Mouse (Mus musculus): Measurements from ENCODE around the gene Ccdc83.
"Not testable (repeated sequence)": the region's sequence is repeated elsewhere in the genome, so short reads cannot be mapped to it uniquely, and the experiment has no call there.

The Ccdc83 gene

DNA sequence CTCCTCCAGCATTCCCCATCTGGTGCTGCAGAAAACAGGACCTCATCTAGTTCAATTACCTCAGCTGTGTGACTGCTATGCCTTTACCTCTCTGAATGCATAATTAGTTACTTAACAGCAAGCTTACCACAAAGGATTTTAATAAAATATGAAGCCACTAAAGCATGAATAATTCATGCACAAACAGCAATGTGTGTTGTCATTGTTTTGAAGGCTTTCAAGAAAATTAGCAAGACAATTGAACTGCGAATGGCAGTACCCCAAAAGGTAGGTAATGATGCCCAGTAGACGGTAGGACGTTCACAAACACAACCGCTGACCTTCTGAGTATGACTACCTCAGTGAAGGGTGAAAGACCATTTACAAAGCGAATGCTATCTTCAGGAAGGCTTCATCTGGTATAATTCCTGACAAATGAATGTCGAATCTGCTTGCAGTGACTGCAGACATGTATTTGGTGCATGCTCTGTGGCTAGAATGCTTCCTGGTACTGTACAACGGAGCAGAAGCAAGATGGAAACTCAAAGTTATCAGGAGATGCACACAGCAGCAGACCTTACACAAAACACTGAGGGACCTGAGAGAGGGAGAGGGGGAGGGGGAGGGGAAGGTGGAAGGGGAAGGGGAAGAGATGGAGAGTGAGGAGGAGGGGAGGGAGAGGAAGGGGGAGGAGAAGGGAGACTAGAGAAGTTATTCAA lies 3.5 kb downstream of the Ccdc83 start:
- no peak for DNase-seq (ENCODE audit: extremely low spot score, low spot score)

DNA sequence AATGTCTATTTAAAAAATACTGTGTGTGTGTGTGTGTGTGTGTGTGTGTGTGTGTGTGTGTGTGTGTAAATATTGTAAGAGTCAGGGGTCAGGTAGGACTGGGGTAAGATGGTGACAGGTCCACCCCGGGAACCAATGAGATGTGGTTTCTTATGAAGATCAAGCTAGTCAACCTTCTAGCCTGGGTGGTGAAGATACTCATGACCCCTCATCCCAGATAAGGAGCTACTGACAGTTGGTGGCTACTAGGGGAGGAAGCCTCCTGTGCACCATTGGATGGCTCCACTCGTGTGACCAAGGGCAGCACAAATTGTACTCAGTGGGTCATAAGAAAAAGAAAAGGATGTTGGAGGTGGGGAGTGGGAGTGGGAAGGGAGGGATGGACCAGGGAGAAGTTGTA lies 5.7 kb downstream of the Ccdc83 start:
- no peak for DNase-seq (ENCODE audit: extremely low spot score, low spot score)

DNA sequence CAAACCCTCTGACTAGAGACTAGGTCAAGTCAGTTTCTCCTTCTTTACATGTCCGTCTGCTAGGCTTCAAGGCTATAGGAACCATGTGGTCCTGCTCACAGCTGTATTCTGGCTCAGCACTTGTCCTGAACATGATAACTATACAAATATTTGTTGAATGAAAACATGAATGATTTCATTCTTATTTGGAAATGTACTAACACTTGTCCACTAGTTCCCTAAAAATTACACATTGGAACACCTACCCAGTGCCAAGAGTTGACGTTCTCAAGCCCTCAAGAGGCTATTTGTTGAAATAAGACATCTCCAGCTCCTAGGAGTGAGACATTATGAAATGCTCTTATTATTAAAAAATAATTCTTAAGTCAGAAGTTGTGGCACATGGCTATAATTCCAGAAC lies 6.9 kb downstream of the Ccdc83 start:
- DNase-seq (ENCODE audit: extremely low spot score, low spot score) = no peak

DNA sequence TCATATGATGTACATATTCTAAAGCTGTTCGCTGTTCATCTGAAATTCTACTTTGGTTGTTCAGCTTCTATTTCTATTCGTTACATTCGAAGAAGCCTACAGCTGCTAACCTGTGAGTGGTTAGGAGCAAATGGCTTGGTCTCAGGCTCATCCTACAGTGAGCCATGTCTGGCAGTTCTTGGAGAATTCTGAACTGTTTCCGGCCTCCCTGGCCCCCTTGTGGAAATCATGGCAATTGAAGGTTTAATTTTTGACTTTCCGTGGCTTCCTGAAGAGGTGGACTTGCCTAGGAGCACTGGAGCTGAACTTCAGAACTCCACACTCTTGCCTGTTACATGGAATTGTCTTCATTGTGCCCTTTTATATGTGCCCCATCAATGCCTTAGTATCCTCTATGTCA lies 12.6 kb downstream of the Ccdc83 start:
- no peak for DNase-seq (ENCODE audit: extremely low spot score, low spot score)

DNA sequence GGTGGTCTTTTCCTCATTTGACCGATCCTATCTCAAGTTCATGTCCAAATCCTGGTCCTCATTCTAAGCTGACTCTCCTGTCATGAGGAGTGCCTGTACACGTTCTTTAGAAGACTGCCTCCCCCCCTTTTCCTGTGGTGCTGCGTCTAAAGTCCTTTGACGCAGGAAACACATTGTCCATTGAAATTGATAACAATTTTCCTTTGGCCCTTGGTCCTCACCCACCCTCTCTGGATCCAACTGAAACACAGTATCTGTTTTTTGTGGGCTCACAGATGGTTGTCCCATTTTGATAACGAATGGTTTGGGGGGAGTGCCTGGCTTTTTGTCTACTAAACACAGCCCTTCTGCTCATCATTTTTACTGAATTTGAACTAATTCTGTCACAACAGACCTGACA lies 21.9 kb downstream of the Ccdc83 start:
- no peak for DNase-seq (ENCODE audit: extremely low spot score, low spot score)

DNA sequence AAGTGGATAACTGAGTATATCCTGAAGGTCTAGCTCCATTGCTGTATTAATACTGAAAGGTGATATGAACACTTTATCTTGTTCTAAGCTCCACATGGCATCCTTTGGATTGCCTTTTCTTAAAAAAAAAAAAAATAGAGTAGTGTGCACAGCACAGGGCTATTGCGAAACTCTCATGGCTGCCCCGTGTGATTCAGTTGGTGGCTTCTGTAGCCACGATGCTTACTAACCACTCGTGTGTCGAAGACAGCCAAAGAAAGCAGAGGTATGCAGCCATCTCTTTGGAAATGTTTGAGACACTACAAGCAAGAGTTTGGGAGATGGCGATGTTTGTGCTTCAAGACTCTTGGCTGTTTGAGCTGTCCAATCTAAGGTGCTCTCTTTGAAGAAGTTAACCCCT lies 22.4 kb downstream of the Ccdc83 start:
- DNase-seq (ENCODE audit: extremely low spot score, low spot score) = no peak

DNA sequence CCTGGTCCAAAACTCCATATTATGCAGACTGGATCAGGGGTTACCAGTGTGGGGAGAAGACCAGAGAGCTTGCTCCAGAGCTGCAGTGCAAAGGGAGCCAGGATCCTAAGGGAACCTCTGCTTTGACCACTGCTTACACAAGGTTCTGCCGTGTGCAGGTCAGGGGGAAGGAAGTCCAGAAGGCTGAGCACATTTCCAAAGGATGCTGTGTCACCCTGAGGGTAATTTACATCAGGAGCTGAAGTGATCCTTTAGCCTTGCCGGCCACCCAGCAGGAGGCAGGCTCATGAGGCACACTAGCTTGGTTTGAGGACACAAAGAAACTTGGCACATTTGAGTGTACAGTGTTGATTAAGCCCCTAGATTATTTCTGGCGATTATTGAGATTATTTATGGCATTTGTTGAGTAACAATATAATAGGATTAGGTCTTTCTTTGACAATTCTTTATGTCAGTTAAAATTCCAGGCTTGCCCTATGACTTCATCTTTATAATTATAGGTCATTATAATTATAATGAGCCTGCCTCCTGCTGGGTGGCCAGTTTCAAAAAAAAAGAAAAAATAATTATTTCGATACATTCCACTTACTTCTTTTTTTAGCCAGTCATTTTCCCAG lies 29.2 kb downstream of the Ccdc83 start:
- no peak for DNase-seq (ENCODE audit: extremely low spot score, low spot score)

DNA sequence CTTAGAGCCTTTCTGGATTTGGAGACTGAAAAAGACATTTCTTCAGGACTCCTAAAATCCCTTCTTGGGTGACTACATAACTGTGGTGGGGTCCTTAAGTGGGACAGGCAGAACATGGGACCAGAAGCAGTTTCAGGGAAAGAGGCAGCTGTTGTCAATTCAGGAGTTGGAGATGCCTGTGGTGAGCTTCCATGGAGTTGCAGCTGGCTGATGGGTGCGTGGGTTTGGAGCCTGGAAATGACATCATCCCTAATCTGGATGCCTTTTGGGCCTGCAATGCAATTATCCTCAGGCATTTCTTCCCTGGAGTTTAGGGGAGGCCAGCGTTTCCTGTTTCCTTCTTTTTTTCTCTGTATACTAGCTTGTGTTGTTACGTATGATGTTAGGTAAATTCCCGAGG lies 31.7 kb downstream of the Ccdc83 start:
- DNase-seq (ENCODE audit: extremely low spot score, low spot score) = no peak

DNA sequence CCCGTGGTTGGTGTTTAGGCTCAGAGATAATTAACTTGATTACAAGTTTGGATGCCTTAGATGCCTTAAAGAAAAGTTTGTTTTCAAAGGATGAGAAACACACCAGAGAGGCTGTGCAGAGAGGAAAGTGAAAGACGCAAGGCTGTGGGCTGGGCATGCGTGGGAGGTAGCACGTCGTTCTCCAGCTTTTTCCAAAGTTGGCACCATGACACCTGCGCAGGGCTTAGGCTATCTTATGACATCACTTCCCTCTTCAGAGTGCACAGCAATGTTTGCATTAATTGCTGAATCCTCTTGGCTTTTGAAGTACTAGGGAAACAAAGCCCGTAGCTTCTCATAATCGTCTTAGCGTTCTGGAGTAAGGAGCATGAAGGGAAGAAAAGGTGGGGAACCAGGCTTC lies 34.1 kb downstream of the Ccdc83 start:
- DNase-seq (ENCODE audit: extremely low spot score, low spot score) = no peak

DNA sequence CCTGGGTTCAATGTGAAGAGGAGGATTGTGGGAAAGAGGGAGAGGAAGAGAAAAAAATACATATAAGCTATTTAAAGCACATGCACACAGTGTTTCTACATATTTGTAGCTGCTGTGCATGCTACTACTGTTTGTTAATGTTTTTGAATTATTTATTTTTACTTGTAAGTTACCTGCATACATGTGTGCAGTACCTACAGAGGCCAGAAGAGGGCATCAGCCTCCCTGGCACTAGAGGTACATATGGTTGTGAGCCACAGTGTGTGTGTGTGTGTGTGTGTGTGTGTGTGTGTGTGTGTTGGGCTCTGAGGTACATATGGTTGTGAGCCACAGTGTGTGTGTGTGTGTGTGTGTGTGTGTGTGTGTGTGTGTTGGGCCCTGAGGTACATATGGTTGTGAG lies 36.7 kb downstream of the Ccdc83 start:
- not testable (repeated sequence) for DNase-seq (ENCODE audit: extremely low spot score, low spot score)

DNA sequence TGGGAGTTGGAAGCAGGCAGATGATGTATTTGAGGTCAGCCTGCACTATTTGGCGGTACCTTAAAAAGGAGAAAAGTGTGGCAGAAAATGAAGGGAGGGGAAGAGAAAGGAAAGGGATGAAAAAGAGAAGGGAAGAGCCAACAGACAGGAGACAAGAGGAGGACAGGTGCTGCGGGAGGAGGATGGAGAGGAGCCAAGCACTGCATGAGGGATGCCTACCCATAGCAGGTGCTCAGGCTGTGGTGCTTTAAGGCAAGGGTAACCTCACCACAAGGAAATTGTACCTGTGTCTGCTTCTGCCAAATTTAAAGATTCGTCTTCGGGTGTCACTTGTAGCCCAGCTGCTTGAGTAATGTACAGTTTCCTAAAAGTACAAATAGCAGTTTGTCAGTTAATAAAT lies 37.5 kb downstream of the Ccdc83 start:
- no peak for DNase-seq (ENCODE audit: extremely low spot score, low spot score)

DNA sequence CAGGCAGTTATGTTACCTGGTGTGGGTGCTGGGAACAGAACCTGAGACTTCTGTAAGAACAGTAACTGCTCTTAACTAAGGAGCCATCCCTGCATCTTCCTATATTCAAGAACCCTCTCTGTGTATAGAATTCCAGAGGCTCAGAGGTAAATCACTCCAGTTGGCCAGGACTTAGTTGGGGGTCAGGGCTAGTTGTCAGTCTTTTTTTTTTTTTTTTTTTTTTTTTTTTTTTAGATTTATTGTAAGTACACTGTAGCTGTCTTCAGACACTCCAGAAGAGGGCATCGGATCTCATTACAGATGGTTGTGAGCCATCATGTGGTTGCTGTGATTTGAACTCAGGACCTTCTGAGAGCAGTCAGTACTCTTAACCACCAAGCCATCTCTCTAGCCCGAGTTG lies 44.1 kb downstream of the Ccdc83 start:
- no peak for DNase-seq (ENCODE audit: extremely low spot score, low spot score)

DNA sequence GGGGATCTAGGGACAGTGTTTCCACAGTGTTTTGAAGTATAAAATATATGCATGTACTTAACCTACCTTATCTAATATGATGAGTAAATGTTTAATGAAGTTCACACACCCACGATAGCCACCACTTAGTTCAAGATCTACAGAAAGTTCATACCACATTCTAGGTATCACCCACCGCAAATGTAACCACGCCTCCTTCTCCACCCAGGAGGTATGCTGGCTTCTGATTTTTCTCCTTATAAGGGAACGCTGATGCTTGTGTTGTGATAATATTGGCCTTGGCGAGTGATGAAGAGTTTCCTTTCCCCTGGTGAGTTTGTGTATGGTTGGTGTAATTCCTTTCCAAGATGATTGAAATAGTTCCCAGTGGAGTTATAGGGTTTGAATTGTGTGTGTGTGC lies 47.5 kb downstream of the Ccdc83 start:
- DNase-seq (ENCODE audit: extremely low spot score, low spot score) = no peak

DNA sequence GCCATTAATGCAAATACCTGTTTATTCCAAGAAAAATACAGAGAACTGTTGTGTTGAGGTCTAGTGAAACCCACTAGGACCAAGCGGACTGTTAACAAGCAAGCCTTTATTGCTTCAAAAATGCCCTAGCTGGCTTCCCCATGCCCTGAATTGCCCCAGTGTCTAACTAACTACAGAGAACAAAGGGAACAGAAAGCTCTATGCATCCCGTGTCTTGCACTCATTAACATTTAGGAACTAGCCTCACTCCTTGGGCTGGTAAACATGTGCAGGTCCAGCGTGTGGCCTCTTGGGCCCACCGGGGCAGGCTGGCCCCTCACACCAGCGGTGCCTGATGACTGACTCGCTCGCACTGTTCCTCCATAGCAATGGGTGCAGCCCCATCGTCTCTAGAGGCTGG lies 49.1 kb downstream of the Ccdc83 start:
- no peak for DNase-seq (ENCODE audit: extremely low spot score, low spot score)

DNA sequence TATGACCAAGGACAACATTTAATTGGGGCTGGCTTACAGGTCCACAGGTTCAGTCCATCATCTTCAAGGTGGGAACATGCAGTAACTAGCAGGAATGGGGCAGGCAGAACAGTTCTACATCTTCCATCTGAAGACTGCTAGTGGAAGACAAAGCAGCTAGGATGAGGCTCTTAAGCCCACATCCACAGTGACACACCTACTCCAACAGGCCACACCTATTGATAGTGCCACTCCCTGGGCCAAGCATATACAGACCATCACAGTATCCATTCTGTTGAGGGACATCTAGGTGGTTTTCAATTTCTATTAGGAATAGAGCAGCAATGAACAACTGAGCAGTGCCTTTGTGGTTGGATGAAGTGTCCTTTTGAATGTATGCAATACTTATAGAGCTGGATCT lies 54.6 kb downstream of the Ccdc83 start:
- no peak for DNase-seq (ENCODE audit: extremely low spot score, low spot score)

DNA sequence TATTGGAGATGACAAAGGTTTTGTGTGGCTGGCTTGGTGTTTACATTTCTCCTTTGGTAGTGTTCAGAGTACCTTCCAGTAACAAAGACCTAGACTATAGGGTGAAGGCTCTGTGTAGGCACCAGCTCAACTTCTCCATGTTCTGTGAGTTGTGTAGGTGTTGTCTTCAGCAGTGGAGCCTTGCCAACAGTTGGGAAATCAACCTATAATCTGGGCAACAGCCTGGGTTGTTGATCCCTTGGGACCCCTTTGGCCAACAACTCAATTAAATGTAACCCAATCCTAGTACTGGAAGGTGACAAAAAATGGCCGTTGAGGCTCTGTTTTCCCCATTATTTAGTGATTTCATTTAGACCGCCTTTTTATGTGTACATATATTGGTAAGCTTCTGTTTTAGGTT lies 55.5 kb downstream of the Ccdc83 start:
- no peak for DNase-seq (ENCODE audit: extremely low spot score, low spot score)

DNA sequence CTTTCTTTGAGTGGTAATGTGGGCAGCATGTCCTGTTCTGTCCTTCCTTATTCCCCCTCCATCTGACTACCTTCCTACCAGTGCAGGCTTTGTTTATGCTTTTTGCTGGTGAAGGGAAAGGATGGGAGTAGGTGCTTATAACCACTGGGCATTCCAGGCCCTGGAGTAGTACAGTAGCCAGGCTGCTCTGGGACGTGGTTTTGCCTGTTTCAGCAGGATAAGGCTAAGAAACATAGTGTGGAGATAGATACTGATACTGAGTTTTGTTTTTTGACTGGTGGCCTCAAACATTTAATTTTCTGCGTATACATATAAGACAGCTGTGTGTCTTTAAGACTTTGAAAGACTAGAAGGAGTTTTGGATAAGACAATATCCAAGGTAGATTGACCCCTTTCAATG lies 61.7 kb downstream of the Ccdc83 start:
- DNase-seq (ENCODE audit: extremely low spot score, low spot score) = no peak

DNA sequence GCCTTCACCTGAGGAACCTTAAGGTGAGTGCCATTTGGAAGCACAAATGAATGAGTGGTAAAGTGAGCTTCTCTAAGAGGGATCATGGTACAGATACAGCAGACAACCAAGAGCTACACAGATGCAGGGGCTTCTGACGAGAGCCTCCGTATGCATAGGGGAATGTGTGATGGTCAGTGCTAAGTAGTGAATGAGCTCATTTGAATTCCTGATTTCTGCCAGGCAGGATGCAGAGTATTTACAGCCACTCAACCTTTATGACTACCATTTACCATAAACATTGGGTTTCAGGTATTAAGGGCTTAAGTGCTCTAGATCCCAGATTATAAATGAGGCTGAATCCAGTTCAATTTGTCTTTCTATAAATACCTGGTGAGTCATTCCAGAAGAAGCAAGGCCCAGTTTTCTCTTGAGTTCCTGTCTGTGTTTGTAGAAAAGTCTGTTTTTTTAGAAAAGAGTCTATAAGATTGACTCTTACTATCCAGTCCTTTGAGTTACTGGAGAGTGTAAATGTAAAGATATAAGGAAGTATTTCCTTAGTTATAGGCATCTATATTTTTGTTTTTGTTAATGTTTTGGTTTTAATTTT lies 63.6 kb downstream of the Ccdc83 start:
- no peak for DNase-seq (ENCODE audit: extremely low spot score, low spot score)

DNA sequence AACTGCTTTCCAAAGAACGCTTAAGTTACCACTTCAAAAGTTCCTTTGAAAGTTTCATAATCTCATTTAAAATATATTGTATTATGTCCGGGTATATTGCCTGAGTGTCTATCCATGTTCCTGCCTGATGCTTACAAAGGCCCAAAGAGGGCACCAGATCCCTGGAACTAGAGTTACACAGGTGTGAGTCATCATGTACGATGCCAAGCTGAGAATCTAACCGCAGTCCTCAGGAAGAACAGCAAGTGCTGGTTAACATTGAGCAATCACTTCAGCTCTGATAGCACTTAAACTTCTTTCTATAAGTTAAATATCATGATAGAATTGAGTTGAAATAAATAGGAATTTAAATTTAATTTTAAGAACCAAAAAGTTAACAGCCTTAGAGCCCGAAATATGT lies 65.3 kb downstream of the Ccdc83 start:
- DNase-seq (ENCODE audit: extremely low spot score, low spot score) = no peak

DNA sequence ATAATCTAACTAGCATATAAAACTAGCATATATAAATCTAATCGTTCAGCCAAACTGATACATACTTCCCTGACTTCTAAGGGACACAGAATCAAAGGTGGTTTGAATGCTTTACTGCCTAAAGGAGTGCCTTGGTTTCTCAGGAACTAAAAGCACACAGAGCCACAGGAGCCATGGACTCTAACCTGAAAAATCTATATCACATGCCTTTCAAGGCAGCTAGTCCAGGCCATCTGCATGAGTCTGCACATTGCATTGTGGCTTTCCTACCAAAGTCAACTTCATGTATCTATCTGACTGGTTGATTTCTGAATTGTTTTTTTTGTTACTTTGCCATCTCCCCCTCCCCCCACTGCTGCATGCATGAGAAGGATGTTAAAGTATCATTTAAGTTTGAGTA lies 84.9 kb downstream of the Ccdc83 start:
- DNase-seq (ENCODE audit: extremely low spot score, low spot score) = no peak

DNA sequence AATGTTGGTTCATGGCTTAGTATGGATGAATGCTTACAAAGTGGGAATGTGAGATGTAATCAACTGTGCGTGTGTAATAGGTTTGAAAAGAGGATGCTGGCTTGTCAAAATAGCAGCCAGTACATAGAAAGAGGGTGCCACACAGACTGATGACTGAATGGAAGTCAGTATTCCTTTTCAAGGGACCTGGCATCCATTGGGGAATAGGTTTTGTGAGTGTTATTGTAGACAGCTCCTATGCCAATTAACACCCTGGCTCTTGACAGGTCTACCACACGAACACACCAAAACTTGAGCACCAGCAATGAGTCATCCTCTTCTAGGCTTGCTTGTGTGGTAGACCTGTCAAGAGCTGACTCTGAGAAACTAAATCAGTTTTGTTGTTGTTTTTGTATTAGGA lies 90.0 kb downstream of the Ccdc83 start:
- DNase-seq (ENCODE audit: extremely low spot score, low spot score) = no peak

All from neural tube, embryonic 10.5 days (tissue).